Mouse (Mus musculus): ENCODE measurements around the gene Cacna1i. TPM values are rescaled to one million over a fixed set of nuclear protein-coding genes. Genes with fewer than 3 reads are reported as not detected.

Gene Cacna1i
- polyA plus RNA-seq, 1 experiment from 2014 or later = 0.03 TPM

- Histone ChIP-seq H3K27me3 (no peaks in the 10 kb centered on the region), H3K9me3 (replicated peaks) (no peaks in the 10 kb centered on the region), H3K4me1 (no peaks in the 10 kb centered on the region), H3K27ac (replicated peaks) (no peak overlapping the region), H3K4me2 (replicated peaks) (no peak overlapping the region), H3K9ac (no peak overlapping the region), H3K4me3 (replicated peaks) (no peak overlapping the region), H3K36me3 (no peaks in the 10 kb centered on the region)
- ATAC-seq (ENCODE audit: insufficient number of reproducible peaks, low FRiP score, low TSS enrichment, low read depth) = no peak
- WGBS = 76% methylated on average over 10 of the region's 10 CpGs
Observed at GRCm38 (mm10) chr15:80334766-80335165, 47.7 kb downstream of the Cacna1i start.

- Histone ChIP-seq H3K27me3 (no peaks in the 10 kb centered on the region), H3K9ac (no peak overlapping the region), H3K4me3 (replicated peaks) (no peak overlapping the region), H3K4me1 (no peaks in the 10 kb centered on the region), H3K4me2 (replicated peaks) (no peak overlapping the region), H3K36me3 (no peaks in the 10 kb centered on the region), H3K9me3 (replicated peaks) (no peaks in the 10 kb centered on the region), H3K27ac (replicated peaks) (no peak overlapping the region)
- 53% methylated on average over 7 of the region's 7 CpGs for WGBS
- no peak for ATAC-seq (ENCODE audit: insufficient number of reproducible peaks, low FRiP score, low TSS enrichment, low read depth)
Observed at GRCm38 (mm10) chr15:80335196-80335595, 48.2 kb downstream of the Cacna1i start.

- Histone ChIP-seq H3K4me3 (replicated peaks) (no peak overlapping the region), H3K27me3 (no peaks in the 10 kb centered on the region), H3K36me3 (no peaks in the 10 kb centered on the region), H3K9ac (no peak overlapping the region), H3K9me3 (replicated peaks) (no peaks in the 10 kb centered on the region), H3K4me1 (peaks cover 4% of the 10 kb centered on the region; the same call in 1 of the 2 replicates), H3K27ac (replicated peaks) (no peak overlapping the region), H3K4me2 (replicated peaks) (no peak overlapping the region)
- no peak for ATAC-seq (ENCODE audit: insufficient number of reproducible peaks, low FRiP score, low TSS enrichment, low read depth)
- WGBS = 81% methylated on average over 2 of the region's 2 CpGs
Observed at GRCm38 (mm10) chr15:80340348-80340747, 53.3 kb downstream of the Cacna1i start.

- ATAC-seq (ENCODE audit: insufficient number of reproducible peaks, low FRiP score, low TSS enrichment, low read depth) = no peak
Observed at GRCm38 (mm10) chr15:80342394-80342793, 55.4 kb downstream of the Cacna1i start.

GRCm38 (mm10) chr15:80343031-80343430 lies 56.0 kb downstream of the Cacna1i start:
- Histone ChIP-seq H3K36me3 (no peaks in the 10 kb centered on the region), H3K9ac (no peak overlapping the region)
- WGBS = 43% methylated on average over 10 of the region's 10 CpGs

More at GRCm38 (mm10) chr15:80342394-80342793, 55.4 kb downstream of the Cacna1i start:
- H3K4me3 ChIP-seq (replicated peaks) = no peak overlapping the region
- no peaks in the 10 kb centered on the region for H3K9me3 ChIP-seq (replicated peaks)
- no peak overlapping the region for H3K27ac ChIP-seq (replicated peaks)
- no peaks in the 10 kb centered on the region for H3K27me3 ChIP-seq
- H3K36me3 ChIP-seq = no peaks in the 10 kb centered on the region
- H3K4me1 ChIP-seq = peaks cover 4% of the 10 kb centered on the region; the same call in 1 of the 2 replicates
- H3K9ac ChIP-seq = no peak overlapping the region
- WGBS = 67% methylated on average over 4 of the region's 4 CpGs
- H3K4me2 ChIP-seq (replicated peaks) = no peak overlapping the region

GRCm38 (mm10) chr15:80343731-80344130 lies 56.7 kb downstream of the Cacna1i start:
- 87% methylated on average over 5 of the region's 5 CpGs for WGBS
- peaks cover 4% of the 10 kb centered on the region; the same call in 1 of the 2 replicates for H3K4me1 ChIP-seq
- ATAC-seq (ENCODE audit: insufficient number of reproducible peaks, low FRiP score, low TSS enrichment, low read depth) = no peak
- H3K4me3 ChIP-seq (replicated peaks) = no peak overlapping the region
- no peak overlapping the region for H3K27ac ChIP-seq (replicated peaks)
- no peak overlapping the region for H3K4me2 ChIP-seq (replicated peaks)
- no peaks in the 10 kb centered on the region for H3K36me3 ChIP-seq
- no peak overlapping the region for H3K9ac ChIP-seq
- H3K9me3 ChIP-seq (replicated peaks) = no peaks in the 10 kb centered on the region
- H3K27me3 ChIP-seq = no peaks in the 10 kb centered on the region

More at GRCm38 (mm10) chr15:80343031-80343430, 56.0 kb downstream of the Cacna1i start:
- no peak for ATAC-seq (ENCODE audit: insufficient number of reproducible peaks, low FRiP score, low TSS enrichment, low read depth)
- Histone ChIP-seq H3K4me3 (replicated peaks) (no peak overlapping the region), H3K27ac (replicated peaks) (no peak overlapping the region), H3K27me3 (no peaks in the 10 kb centered on the region), H3K9me3 (replicated peaks) (no peaks in the 10 kb centered on the region), H3K4me2 (replicated peaks) (no peak overlapping the region), H3K4me1 (peaks cover 4% of the 10 kb centered on the region; the same call in 1 of the 2 replicates)

- no peak overlapping the region for H3K4me3 ChIP-seq (replicated peaks)
- H3K4me1 ChIP-seq = peaks cover 4% of the 10 kb centered on the region; the same call in 1 of the 2 replicates
- H3K36me3 ChIP-seq = no peaks in the 10 kb centered on the region
- no peak for ATAC-seq (ENCODE audit: insufficient number of reproducible peaks, low FRiP score, low TSS enrichment, low read depth)
- no peaks in the 10 kb centered on the region for H3K9me3 ChIP-seq (replicated peaks)
- H3K27ac ChIP-seq (replicated peaks) = no peak overlapping the region
- H3K9ac ChIP-seq = no peak overlapping the region
- H3K4me2 ChIP-seq (replicated peaks) = no peak overlapping the region
- 77% methylated on average over 7 of the region's 7 CpGs for WGBS
- 0 out of 2 replicates have a peak, but pooled peaks cover 3% of the 10 kb centered on the region for H3K27me3 ChIP-seq
Observed at GRCm38 (mm10) chr15:80346510-80346909, 59.5 kb downstream of the Cacna1i start.

GRCm38 (mm10) chr15:80350431-80350830 lies 63.4 kb downstream of the Cacna1i start:
- Histone ChIP-seq H3K36me3 (no peaks in the 10 kb centered on the region), H3K27me3 (0 out of 2 replicates have a peak, but pooled peaks cover 3% of the 10 kb centered on the region), H3K4me1 (no peaks in the 10 kb centered on the region), H3K9ac (no peak overlapping the region), H3K4me3 (replicated peaks) (no peak overlapping the region), H3K4me2 (replicated peaks) (no peak overlapping the region), H3K27ac (replicated peaks) (no peak overlapping the region), H3K9me3 (replicated peaks) (no peaks in the 10 kb centered on the region)
- no peak for ATAC-seq (ENCODE audit: insufficient number of reproducible peaks, low FRiP score, low TSS enrichment, low read depth)
- WGBS = 73% methylated on average over 5 of the region's 5 CpGs

GRCm38 (mm10) chr15:80358798-80359197 lies 71.8 kb downstream of the Cacna1i start:
- H3K9me3 ChIP-seq (replicated peaks) = no peaks in the 10 kb centered on the region
- H3K4me3 ChIP-seq (replicated peaks) = no peak overlapping the region
- 89% methylated on average over 19 of the region's 19 CpGs for WGBS
- peaks cover 10% of the 10 kb centered on the region; the same call in 1 of the 2 replicates for H3K27me3 ChIP-seq
- no peak overlapping the region for H3K9ac ChIP-seq
- H3K36me3 ChIP-seq = no peaks in the 10 kb centered on the region
- no peak overlapping the region for H3K27ac ChIP-seq (replicated peaks)
- H3K4me2 ChIP-seq (replicated peaks) = no peak overlapping the region
- no peak for ATAC-seq (ENCODE audit: insufficient number of reproducible peaks, low FRiP score, low TSS enrichment, low read depth)
- H3K4me1 ChIP-seq = no peaks in the 10 kb centered on the region

- ATAC-seq (ENCODE audit: insufficient number of reproducible peaks, low FRiP score, low TSS enrichment, low read depth) = no peak
- Histone ChIP-seq H3K4me3 (replicated peaks) (no peak overlapping the region), H3K9me3 (replicated peaks) (no peaks in the 10 kb centered on the region), H3K27ac (replicated peaks) (no peak overlapping the region), H3K4me2 (replicated peaks) (no peak overlapping the region), H3K27me3 (peaks cover 10% of the 10 kb centered on the region; the same call in 1 of the 2 replicates), H3K9ac (no peak overlapping the region), H3K36me3 (no peaks in the 10 kb centered on the region), H3K4me1 (no peaks in the 10 kb centered on the region)
- WGBS = 89% methylated on average over 15 of the region's 15 CpGs
Observed at GRCm38 (mm10) chr15:80361780-80362508, 74.9 kb downstream of the Cacna1i start.

- H3K4me1 ChIP-seq = no peaks in the 10 kb centered on the region
- WGBS = 50% methylated on average over 8 of the region's 8 CpGs
- no peak overlapping the region for H3K9ac ChIP-seq
- no peak for ATAC-seq (ENCODE audit: insufficient number of reproducible peaks, low FRiP score, low TSS enrichment, low read depth)
- H3K27me3 ChIP-seq = peaks cover 10% of the 10 kb centered on the region; the same call in 1 of the 2 replicates
- no peaks in the 10 kb centered on the region for H3K36me3 ChIP-seq
- H3K4me2 ChIP-seq (replicated peaks) = no peak overlapping the region
- H3K9me3 ChIP-seq (replicated peaks) = no peaks in the 10 kb centered on the region
- no peak overlapping the region for H3K4me3 ChIP-seq (replicated peaks)
- H3K27ac ChIP-seq (replicated peaks) = no peak overlapping the region
Observed at GRCm38 (mm10) chr15:80362509-80363172, 75.6 kb downstream of the Cacna1i start.
